Mouse (Mus musculus) right cerebral cortex, postnatal 10 days (tissue): ENCODE data around the gene Kcnmb2.
A peak's percentile ranks its signal among the peaks of the same experiment; 100 is the strongest.

Experiments
- DNase-seq, 2 experiments: peaks; one replicate each; pipeline ENCODE4 v3.0.0; 2021; ENCODE audit warnings: low spot score in 2 of 2

Kcnmb2 gene

GRCm38 (mm10) chr3:32144194-32144593, 241.9 kb downstream of the Kcnmb2 start:
- DNase-seq: no peak

DNA sequence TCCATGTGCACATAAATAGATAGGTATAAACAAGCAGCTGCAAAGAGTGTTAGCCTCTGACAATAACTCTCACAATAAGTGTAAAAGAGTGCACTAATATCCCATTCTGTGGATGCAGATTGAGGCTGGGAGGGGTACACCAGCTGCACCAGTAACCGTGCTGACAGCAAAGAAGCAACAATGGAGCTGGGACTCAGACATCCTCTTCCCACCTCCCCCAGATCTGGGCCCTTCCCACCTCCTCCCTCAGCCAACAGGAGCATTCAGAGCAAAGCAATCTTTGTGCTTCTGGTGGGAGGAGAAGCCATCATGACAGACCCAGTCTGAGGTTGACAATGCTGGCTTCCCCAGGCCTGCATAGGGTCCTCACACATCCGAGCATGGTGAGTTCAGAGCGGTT, 242.3 kb downstream of the Kcnmb2 start:
- DNase-seq: no peak

DNA sequence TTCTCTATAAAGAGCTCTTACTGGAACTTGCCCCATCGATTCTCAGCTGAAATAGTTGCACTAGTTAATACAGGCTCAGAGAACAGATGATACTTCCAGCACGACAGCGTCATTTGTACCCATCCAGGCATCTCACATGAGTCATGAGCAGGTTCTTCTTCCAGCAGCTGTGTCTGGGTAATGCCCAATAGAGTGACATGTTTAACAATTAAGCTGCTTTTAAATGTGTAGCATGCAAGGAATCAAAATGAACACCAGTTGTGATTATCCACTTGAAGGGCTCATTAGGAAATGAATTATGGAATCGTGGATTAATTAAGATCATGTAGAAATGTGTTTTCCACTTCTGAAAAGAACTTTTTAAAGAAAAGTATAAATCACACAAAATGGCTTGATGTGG, 245.4 kb downstream of the Kcnmb2 start:
- no peak for DNase-seq

DNA sequence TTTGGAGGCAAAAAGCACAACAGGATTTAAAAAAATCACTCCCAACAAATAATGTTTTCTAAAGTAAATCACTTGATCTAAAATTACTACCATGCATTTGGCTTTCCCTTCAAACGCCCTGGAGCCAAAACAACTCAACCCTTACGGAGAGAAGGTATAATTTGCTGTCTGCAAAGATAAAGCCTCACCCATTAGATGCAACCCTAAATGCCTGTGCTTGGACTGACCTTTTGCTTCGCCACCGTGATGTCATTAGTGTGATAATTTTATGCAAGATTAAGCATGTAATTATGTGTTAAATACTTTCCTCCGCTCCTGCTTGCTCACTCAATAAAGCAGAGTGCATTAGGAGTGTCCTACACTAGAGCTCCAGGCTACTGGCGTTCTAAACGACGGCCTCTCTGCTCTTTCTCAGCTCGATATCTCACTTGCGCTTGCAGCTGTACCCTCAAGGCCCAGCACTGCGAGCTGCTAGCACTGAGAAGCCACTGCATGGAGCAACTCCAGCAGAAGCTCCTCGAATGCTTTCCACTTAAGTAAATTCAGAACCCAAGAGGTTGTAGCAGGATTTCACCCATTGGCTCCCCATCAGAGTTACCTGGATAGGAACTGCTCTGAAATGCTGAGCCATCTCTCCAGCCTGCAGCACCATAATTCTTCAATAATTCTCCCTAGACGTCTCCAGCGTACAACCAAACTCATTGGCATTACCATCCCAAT, 247.7 kb downstream of the Kcnmb2 start:
- no peak for DNase-seq

- no peak for DNase-seq
These were observed 278.2 kb downstream of the Kcnmb2 start for GRCm38 (mm10) chr3:32180519-32180918.

DNA sequence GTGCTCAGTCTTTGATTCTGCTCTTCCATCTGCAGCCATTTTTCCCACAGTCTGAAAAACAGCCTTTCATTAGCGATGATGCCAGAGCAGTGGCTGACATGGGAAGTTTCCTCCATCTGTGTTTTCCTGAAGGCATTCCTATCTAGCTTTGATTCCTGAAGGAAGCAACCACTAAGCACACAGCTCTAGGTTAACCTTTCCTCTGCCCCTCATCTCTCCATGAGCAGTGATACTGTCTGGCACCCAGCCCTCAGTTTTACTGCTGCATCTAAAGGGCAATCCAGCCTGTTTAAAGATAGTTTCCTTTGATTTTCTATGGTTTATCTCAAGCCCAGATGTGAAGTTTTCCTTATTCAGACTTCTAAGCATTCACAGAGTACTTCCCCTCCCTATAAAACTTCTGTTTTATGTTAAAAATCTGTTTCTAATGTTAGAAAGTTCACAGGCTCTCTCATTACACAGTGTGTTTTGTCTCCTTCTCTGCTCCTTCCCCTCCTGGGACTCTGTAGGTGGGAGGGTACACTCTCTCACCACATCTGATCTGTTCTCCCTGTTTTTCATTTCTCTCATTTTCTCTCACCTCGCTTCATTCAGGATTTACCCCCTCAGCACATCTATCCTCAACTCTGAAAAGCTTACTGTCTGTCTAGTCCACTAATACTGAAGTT, 283.7 kb downstream of the Kcnmb2 start:
- no peak for DNase-seq

DNA sequence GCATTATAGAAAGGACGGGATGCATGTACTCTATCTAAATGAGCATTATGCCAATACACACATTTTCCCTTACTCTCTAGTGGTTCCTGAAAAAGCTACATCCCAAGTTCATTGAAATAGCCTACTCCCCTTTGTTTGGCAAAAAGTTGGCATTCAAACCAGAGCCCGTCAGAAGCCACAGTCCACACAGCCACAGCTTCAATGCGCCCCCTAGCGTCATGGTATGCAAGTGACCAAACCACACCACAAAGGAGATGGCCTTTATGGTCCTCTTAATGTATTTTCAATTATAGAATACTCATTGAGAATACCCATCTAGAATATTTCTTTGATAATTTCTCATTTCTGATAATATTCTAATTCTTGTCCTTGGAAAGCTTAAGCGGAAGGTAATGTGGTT, 286.2 kb downstream of the Kcnmb2 start:
- peak; percentile 45 to 57 for DNase-seq

DNA sequence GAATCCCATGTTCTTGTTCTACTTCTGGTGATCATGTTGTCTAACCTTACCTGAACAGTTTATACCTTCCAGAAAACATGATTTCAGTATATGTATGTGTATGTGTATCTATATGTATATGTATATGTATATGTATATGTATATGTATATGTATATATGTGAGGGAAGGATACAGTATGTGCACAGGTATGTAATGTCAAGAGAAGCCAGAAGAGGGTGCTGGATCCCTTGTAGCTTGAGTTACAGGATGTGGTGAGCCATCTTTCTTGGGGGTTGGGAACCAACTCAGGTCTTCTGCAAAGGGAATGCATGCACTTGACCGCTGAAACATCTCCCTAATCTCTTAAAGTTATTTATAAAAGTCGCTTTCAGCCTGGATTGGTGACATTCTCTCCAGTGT, 286.6 kb downstream of the Kcnmb2 start:
- DNase-seq: no peak

- DNase-seq: no peak
These were observed 287.6 kb downstream of the Kcnmb2 start for GRCm38 (mm10) chr3:32189956-32190355.

DNA sequence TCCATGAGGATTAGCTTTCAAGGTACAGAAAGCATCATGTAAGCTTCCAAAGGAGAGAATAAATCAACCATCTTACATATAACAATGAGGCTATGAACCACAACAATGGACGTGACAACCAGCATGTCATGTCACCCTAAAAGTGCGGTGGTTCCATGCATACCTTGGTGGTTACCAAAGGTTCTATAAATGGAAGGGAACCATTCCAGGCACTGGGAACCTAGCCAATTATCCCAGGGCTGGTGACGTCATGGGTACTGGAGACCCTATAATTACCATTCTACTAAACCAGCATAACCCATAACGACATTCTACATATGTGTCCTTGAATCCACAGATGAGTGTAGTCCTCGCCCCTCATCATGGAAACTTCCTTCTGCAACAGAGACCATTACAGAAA, 291.7 kb downstream of the Kcnmb2 start:
- no peak for DNase-seq

DNA sequence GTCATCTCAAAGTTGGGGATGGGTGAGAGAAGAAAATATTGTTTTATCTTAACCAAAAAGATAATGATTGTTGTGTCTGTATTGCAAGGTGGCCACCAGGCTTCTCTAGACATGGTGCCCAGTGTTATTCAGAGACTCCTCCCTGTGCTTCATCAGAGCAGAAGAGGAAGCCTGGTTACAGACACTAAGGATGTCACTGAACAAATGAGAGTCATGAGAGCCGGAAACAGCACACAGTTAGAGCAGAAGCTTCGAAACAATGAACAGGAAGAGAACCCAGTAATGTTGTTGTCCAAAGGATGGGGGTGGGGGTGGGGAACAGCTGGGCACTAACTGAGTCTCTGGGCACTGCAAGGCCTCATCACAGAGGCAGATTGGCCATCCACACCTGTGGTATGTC, 324.4 kb downstream of the Kcnmb2 start:
- no peak for DNase-seq

DNA sequence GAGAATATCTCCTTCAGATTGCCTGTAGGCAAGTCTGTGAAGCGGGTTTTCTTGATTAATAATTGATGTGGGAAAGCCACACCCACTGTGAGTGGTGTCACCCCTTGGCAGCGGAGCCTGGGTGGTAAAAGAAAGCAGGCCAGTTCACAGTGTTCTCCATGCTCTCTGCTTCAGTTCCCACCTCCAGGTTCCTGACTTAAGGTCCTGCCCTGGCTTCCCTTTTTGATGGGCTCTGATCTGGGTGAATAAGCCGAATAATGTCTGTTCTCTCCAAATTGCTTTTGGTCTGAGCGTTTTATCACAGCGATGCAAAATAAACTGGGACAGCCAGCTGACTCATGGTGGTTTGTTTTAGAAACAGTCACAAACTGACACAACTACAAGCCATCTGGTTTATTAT, 334.5 kb downstream of the Kcnmb2 start:
- DNase-seq: peak in 1 of 2 experiments; percentile 27
